Mouse (Mus musculus): Measurements from ENCODE around the gene Gm49366. TPM values are rescaled to one million over a fixed set of nuclear protein-coding genes. Genes with fewer than 3 reads are reported as not detected.
A peak's percentile ranks its signal among the peaks of the same experiment; 100 is the strongest.
"Not testable (repeated sequence)": the region's sequence is repeated elsewhere in the genome, so short reads cannot be mapped to it uniquely, and the experiment has no call there.

Gm49366 gene
- polyA plus RNA-seq, 1 experiment = not detected

DNA sequence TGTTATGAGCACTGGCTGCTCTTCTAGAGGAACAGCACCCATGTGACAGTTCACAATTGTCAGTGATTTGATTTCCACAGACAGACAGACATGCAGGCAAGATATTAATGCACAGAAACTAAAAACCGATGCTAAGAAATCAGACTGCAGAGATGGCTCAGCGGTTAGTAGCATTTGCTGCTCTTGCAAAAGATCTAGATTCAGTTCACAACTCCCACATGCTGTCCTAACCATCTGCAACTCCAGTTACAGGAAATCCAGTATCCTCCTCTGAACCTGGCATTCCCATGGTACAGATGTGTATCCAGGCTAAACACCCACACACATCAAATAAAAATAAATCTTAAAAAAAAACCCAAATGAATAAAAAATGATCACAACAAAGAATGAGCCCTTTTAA is 33.0 kb downstream of the Gm49366 start:
- Histone ChIP-seq H3K4me1 (ENCODE audit: control insufficient read depth, insufficient read depth, low read length) (peaks cover 6% of the 10 kb centered on the region), H3K27me3 (ENCODE audit: control insufficient read depth, insufficient read depth, low read length) (no peaks in the 10 kb centered on the region), H3K36me3 (ENCODE audit: control insufficient read depth, insufficient read depth, low read length) (no peaks in the 10 kb centered on the region), H3K4me3 (ENCODE audit: control insufficient read depth, low read depth, low read length) (no peak overlapping the region), H3K27ac (ENCODE audit: control insufficient read depth, insufficient read depth, low read depth, low read length) (no peak overlapping the region)
- TF ChIP-seq CTCF (IDR thresholded peaks at IDR 0.05; ENCODE audit: control insufficient read depth, insufficient read depth, insufficient replicate concordance, low read depth, low read length) (no peak), POLR2A (IDR thresholded peaks at IDR 0.05; ENCODE audit: control insufficient read depth, low read depth, low read length) (no peak)

DNA sequence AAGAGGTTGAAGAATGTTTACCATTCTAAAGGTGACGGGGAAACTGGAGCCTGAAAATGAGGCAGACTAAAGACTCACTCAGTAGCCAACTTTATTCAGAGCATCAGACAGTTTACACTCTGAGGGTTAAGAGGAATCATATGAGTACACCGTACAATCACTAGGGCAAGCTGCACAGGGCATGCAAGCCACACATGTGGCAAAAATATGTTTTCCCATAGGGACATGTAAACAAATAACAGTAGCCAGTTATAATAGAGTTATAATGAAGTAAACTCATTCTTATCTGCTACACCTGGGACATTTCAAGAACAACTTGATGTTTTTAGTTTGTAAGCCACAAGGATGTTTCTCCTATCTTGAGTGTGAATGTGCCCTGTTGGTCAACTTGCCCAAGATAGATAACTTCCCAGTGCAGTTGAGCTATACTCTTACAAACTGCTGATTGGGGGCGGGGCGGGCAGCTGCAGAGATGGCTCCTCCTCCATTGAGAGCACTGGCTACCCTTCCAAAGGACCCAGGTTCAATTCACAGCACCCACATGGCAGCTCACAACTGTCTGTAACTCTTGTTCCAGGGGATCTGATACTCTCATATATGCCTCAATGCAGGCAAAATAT is 38.7 kb downstream of the Gm49366 start:
- no peaks in the 10 kb centered on the region for H3K4me1 ChIP-seq (ENCODE audit: control insufficient read depth, insufficient read depth, low read length)
- no peak overlapping the region for H3K27ac ChIP-seq (ENCODE audit: control insufficient read depth, insufficient read depth, low read depth, low read length)
- H3K27me3 ChIP-seq (ENCODE audit: control insufficient read depth, insufficient read depth, low read length) = no peaks in the 10 kb centered on the region
- H3K36me3 ChIP-seq (ENCODE audit: control insufficient read depth, insufficient read depth, low read length) = no peaks in the 10 kb centered on the region
- no peak overlapping the region for H3K4me3 ChIP-seq (ENCODE audit: control insufficient read depth, low read depth, low read length)
- TF ChIP-seq POLR2A (IDR thresholded peaks at IDR 0.05; ENCODE audit: control insufficient read depth, low read depth, low read length) (no peak), CTCF (IDR thresholded peaks at IDR 0.05; ENCODE audit: control insufficient read depth, insufficient read depth, insufficient replicate concordance, low read depth, low read length) (no peak)

DNA sequence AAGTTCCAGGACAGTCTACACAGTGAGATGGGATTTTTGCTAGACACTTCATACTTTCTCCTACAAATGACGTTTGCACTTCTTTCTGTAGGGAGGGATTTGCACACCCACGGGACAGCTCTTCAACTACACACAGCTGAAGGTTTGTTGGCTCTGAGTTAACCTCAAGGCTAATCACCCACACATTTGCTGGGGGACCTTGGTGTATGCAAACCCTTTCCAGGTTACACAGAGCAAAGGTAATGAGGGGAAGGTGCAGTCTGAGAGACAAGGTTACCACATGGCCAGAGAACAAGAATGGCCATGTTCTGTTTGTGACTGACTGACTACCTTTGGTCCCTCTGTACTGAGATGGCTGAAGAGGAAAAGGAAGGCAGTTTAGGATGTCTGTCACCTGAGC is 45.1 kb downstream of the Gm49366 start:
- TF ChIP-seq CTCF (IDR thresholded peaks at IDR 0.05; ENCODE audit: control insufficient read depth, insufficient read depth, insufficient replicate concordance, low read depth, low read length) = no peak
- no peak for TF ChIP-seq POLR2A (IDR thresholded peaks at IDR 0.05; ENCODE audit: control insufficient read depth, low read depth, low read length)
- H3K36me3 ChIP-seq (ENCODE audit: control insufficient read depth, insufficient read depth, low read length) = no peaks in the 10 kb centered on the region

DNA sequence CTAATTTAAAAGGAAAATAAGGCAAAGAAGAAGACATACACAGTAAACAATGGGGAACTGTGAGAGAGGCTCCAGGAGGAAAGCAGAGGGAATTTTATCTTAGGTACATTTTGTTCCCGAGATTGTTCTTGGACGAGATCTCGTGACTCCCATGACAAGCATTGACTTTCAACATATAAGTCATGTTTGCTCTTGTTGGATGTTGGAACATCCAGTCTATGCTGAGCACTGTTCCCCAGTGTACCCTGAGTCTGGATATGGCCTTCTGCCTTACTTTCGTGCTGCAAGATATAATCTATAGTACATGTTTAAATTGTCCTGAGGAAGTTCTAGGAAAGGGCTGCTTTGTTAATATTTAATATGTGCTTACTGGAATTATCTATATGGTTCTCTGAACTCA is 45.8 kb downstream of the Gm49366 start:
- no peak overlapping the region for H3K4me3 ChIP-seq (ENCODE audit: control insufficient read depth, low read depth, low read length)
- H3K36me3 ChIP-seq (ENCODE audit: control insufficient read depth, insufficient read depth, low read length) = no peaks in the 10 kb centered on the region
- H3K4me1 ChIP-seq (ENCODE audit: control insufficient read depth, insufficient read depth, low read length) = no peaks in the 10 kb centered on the region
- TF ChIP-seq CTCF (IDR thresholded peaks at IDR 0.05; ENCODE audit: control insufficient read depth, insufficient read depth, insufficient replicate concordance, low read depth, low read length) (no peak), POLR2A (IDR thresholded peaks at IDR 0.05; ENCODE audit: control insufficient read depth, low read depth, low read length) (no peak)
- H3K27ac ChIP-seq (ENCODE audit: control insufficient read depth, insufficient read depth, low read depth, low read length) = no peak overlapping the region
- no peaks in the 10 kb centered on the region for H3K27me3 ChIP-seq (ENCODE audit: control insufficient read depth, insufficient read depth, low read length)

More for the DNA sequence above, 45.1 kb downstream of the Gm49366 start:
- Histone ChIP-seq H3K4me1 (ENCODE audit: control insufficient read depth, insufficient read depth, low read length) (no peaks in the 10 kb centered on the region), H3K4me3 (ENCODE audit: control insufficient read depth, low read depth, low read length) (no peak overlapping the region), H3K27me3 (ENCODE audit: control insufficient read depth, insufficient read depth, low read length) (no peaks in the 10 kb centered on the region), H3K27ac (ENCODE audit: control insufficient read depth, insufficient read depth, low read depth, low read length) (peak overlapping the region; percentile 28; the same call in 1 of the 2 replicates)

DNA sequence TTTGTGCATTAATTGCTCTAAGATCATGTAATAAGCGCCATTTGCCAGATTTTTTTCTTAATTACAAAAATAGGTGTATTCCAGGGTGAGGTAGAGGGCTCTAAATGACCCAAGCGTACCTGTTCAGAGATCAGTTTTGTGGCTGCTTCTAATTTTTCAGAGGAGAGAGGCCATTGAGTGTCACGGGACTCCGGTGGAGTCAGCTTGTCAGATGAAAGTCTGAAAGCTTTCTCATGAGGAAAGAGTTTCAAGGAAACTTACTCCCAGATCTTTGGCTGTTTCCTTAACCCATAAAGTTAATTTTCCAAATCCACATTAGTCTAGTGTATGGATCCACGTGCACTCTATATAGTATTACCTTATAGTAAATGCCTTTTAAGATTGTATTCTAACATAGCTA is 55.9 kb downstream of the Gm49366 start:
- not testable (repeated sequence) for H3K27ac ChIP-seq (ENCODE audit: control insufficient read depth, insufficient read depth, low read depth, low read length); H3K36me3 ChIP-seq (ENCODE audit: control insufficient read depth, insufficient read depth, low read length)

DNA sequence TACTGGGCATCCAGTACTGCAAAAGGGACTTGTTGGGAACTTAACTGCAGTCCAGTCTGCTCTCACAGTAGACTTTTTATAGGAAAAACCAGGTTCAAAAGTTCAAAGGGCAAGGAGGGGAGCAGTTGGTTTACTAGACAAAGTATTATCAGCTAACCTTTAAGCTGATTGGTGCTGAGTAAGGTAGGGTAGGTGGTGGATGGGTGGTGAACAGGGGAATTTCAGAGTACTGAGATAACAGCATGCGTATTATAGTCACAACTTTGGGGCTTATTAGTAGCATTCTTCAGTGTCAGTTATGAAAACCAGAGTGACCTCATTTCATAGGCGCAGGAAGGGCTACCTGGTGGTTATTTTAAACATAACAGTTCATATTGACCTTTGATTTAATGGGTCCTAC is 60.9 kb downstream of the Gm49366 start:
- Histone ChIP-seq H3K27me3 (ENCODE audit: control insufficient read depth, insufficient read depth, low read length) (no peaks in the 10 kb centered on the region), H3K36me3 (ENCODE audit: control insufficient read depth, insufficient read depth, low read length) (no peaks in the 10 kb centered on the region), H3K27ac (ENCODE audit: control insufficient read depth, insufficient read depth, low read depth, low read length) (no peak overlapping the region), H3K4me3 (ENCODE audit: control insufficient read depth, low read depth, low read length) (no peak overlapping the region), H3K4me1 (ENCODE audit: control insufficient read depth, insufficient read depth, low read length) (no peaks in the 10 kb centered on the region)
- TF ChIP-seq CTCF (IDR thresholded peaks at IDR 0.05; ENCODE audit: control insufficient read depth, insufficient read depth, insufficient replicate concordance, low read depth, low read length) (no peak), POLR2A (IDR thresholded peaks at IDR 0.05; ENCODE audit: control insufficient read depth, low read depth, low read length) (no peak)

More for the DNA sequence above, 55.9 kb downstream of the Gm49366 start:
- not testable (repeated sequence) for H3K4me3 ChIP-seq (ENCODE audit: control insufficient read depth, low read depth, low read length); H3K4me1 ChIP-seq (ENCODE audit: control insufficient read depth, insufficient read depth, low read length); H3K27me3 ChIP-seq (ENCODE audit: control insufficient read depth, insufficient read depth, low read length)

DNA sequence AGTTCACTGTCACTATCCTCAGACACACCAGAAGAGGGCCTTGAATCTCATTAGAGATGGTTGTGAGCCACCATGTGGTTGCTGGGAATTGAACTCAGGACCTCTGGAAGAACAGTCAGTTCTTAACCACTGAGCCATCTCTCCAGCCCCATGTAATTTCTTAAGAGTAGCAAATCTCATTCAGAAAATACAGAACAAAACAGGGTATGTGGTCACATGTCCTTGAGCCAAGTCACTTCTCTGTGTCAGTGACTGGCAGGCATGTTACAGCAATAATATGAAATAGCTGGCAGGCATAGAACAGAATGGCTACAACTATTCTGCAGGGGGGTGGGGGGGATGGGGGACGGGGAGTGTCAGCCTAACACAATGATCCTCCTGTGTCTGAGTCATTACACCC is 61.3 kb downstream of the Gm49366 start:
- H3K4me3 ChIP-seq (ENCODE audit: control insufficient read depth, low read depth, low read length) = no peak overlapping the region
- H3K36me3 ChIP-seq (ENCODE audit: control insufficient read depth, insufficient read depth, low read length) = no peaks in the 10 kb centered on the region
- no peak overlapping the region for H3K27ac ChIP-seq (ENCODE audit: control insufficient read depth, insufficient read depth, low read depth, low read length)
- H3K27me3 ChIP-seq (ENCODE audit: control insufficient read depth, insufficient read depth, low read length) = no peaks in the 10 kb centered on the region
- TF ChIP-seq CTCF (IDR thresholded peaks at IDR 0.05; ENCODE audit: control insufficient read depth, insufficient read depth, insufficient replicate concordance, low read depth, low read length) (no peak), POLR2A (IDR thresholded peaks at IDR 0.05; ENCODE audit: control insufficient read depth, low read depth, low read length) (no peak)
- no peaks in the 10 kb centered on the region for H3K4me1 ChIP-seq (ENCODE audit: control insufficient read depth, insufficient read depth, low read length)

DNA sequence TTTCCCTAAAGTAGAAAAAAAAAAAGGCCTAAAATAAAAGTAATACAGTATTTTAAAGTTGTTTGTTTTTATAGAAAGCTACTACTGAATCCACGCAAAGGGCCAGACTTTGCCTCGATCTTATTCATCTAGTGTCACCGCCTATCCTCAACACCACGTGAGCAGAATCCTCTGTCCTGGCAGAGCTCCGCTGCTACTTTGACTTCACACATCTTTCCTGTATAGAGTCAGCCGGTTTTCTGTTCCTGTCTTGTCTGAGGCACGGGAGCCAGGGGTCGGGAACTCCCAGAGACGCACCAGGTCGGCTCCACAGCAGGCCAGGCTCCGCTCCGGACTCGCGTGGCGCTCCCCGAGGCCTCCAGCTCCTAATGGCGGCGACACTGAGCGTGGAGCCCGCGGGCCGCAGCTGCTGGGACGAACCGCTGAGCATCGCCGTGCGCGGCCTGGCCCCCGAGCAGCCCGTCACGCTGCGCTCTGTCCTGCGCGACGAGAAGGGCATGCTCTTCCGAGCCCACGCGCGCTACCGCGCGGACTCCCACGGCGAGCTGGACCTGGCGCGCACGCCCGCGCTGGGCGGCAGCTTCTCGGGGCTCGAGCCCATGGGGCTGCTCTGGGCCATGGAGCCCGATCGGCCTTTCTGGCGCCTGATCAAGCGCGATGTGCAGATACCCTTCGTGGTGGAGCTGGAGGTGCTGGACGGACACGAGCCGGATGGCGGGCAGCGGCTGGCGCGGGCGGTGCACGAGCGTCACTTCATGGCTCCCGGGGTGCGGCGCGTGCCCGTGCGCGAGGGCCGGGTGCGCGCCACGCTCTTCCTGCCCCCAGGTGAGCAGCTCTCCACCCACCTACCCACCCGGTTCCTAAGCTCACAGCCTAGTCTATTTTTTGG is 62.1 kb downstream of the Gm49366 start, which contains the start of gene Acot6:
TSS of gene Acot6 (plus strand) at position 51 of the 889 bp plus-strand sequence.
- peak within 1 kb of the TSS; percentile 73 for H3K4me3 ChIP-seq (ENCODE audit: control insufficient read depth, low read depth, low read length)
- H3K27ac ChIP-seq (ENCODE audit: control insufficient read depth, insufficient read depth, low read depth, low read length); H3K27me3 ChIP-seq (ENCODE audit: control insufficient read depth, insufficient read depth, low read length); H3K4me1 ChIP-seq (ENCODE audit: control insufficient read depth, insufficient read depth, low read length); H3K36me3 ChIP-seq (ENCODE audit: control insufficient read depth, insufficient read depth, low read length): not testable (repeated sequence)
